Mouse (Mus musculus) limb, embryonic 14.5 days (tissue): ENCODE data around the gene Cnot1. TPM values are rescaled to one million over a fixed set of nuclear protein-coding genes. Genes with fewer than 3 reads are reported as not detected.

Experiments used
- ATAC-seq: fragments of 200-750 bp; cut with Nextera tagmentation; 2 replicates; pipeline ENCODE4 v1.8.0; 2017; ENCODE audit warnings: low read depth, moderate number of reproducible peaks, moderate TSS enrichment; ENCODE audit not compliant: low FRiP score
- DNase-seq: peaks from one replicate; pipeline ENCODE4 v3.0.0-alpha.2; 2015; ENCODE audit warnings: low spot score
- H3K27ac ChIP-seq: fragments of 300-500 bp; sonication (generic); replicated peaks from 2 replicates; pipeline ENCODE4 v1.5.1; 2014; ENCODE audit warnings: low read depth, mild to moderate bottlenecking, low read length, moderate library complexity, mixed read lengths
- H3K27me3 ChIP-seq: fragments of 300-500 bp; sonication (generic); 2 replicates; pipeline ENCODE4 v1.6.1; 2014; ENCODE audit warnings: low read length, mixed read lengths; ENCODE audit not compliant: control insufficient read depth, insufficient read depth
- H3K36me3 ChIP-seq: fragments of 300-500 bp; sonication (generic); 2 replicates; pipeline ENCODE4 v1.6.1; 2014; ENCODE audit warnings: mild to moderate bottlenecking, low read length, moderate library complexity, mixed read lengths; ENCODE audit not compliant: control insufficient read depth, insufficient read depth
- H3K4me1 ChIP-seq: fragments of 300-500 bp; sonication (generic); 2 replicates; pipeline ENCODE4 v1.6.1; 2014; ENCODE audit warnings: antibody characterized with exemption, low read length, mixed read lengths; ENCODE audit not compliant: control insufficient read depth, insufficient read depth
- H3K4me2 ChIP-seq: fragments of 300-500 bp; sonication (generic); replicated peaks from 2 replicates; pipeline ENCODE4 v1.6.1; 2014; ENCODE audit warnings: low read depth, mild to moderate bottlenecking, low read length, moderate library complexity; ENCODE audit not compliant: severe bottlenecking
- H3K4me3 ChIP-seq: fragments of 300-500 bp; sonication (generic); replicated peaks from 2 replicates; pipeline ENCODE4 v1.5.1; 2014; ENCODE audit warnings: low read length
- H3K9ac ChIP-seq: fragments of 300-500 bp; sonication (generic); 2 replicates; pipeline ENCODE4 v1.6.1; 2014; ENCODE audit warnings: mild to moderate bottlenecking, low read depth, low read length, moderate library complexity; ENCODE audit not compliant: severe bottlenecking
- H3K9me3 ChIP-seq: fragments of 300-500 bp; sonication (generic); 2 replicates; pipeline ENCODE4 v1.6.1; 2016; ENCODE audit warnings: low read length; ENCODE audit not compliant: control insufficient read depth
- POLR2A ChIP-seq: fragments of 200-500 bp; IDR thresholded peaks from 2 replicates; pipeline ENCODE4 v1.8.0; 2012; ENCODE audit warnings: inconsistent platforms, mild to moderate bottlenecking, moderate library complexity, borderline replicate concordance; ENCODE audit not compliant: insufficient read depth, insufficient read length; ENCODE audit errors: extremely low read depth
- WGBS: fragments of 180-500 bp; shearing (Covaris S2); extraction: QIAGEN DNeasy Blood & Tissue Kit; methylation state at CpG from one replicate; pipeline ENCODE4 v1.1.7; 2014; 5-methylcytosine and 5-hydroxymethylcytosine counted together
- polyA plus RNA-seq, 2 experiments: library from polyadenylated mRNA; depleted of rRNA in 1 of 2; stranded (reverse) in 1 of 2; unstranded in 1 of 2; fragments of >200 nt; fragmentation: Nextera tagmentation in 1 of 2; extraction: Ambion mirVana in 1 of 2; gene quantifications; 2 replicates each; pipeline versions ENCODE4 v1.2.1 to v1.2.3; 2012 to 2014

Gene Cnot1
- polyA plus RNA-seq (2012; rRNA removed), result 110 and 144 TPM in 2 replicates
- 84.1 and 95.3 TPM in 2 replicates for polyA plus RNA-seq (2014; fragmentation: Nextera tagmentation; extraction: Ambion mirVana)

GRCm38 (mm10) chr8:95807331-95807843, at the start of gene Cnot1:
Gene Cnot1, minus strand, starts transcription at chr8:95807464.
- under 1% methylated on average over 44 of the region's 44 CpGs for WGBS
- Histone ChIP-seq H3K9ac (peak within 1 kb of the TSS; percentile 98), H3K4me2 (peak within 1 kb of the TSS; percentile 68), H3K4me3 (peak within 1 kb of the TSS; percentile 100), H3K27ac (peak within 1 kb of the TSS; percentile 96), H3K27me3 (no peaks in the 10 kb centered on the region), H3K4me1 (peaks cover 14% of the 10 kb centered on the region), H3K36me3 (peaks cover under 1% of the 10 kb centered on the region; the same call in 1 of the 2 replicates), H3K9me3 (no peaks in the 10 kb centered on the region)
- TF ChIP-seq POLR2A, result peak; percentile 40; the same call in 1 of the 2 replicates
- peak; percentile 99 for DNase-seq
- ATAC-seq, result peak; percentile 98

DNA sequence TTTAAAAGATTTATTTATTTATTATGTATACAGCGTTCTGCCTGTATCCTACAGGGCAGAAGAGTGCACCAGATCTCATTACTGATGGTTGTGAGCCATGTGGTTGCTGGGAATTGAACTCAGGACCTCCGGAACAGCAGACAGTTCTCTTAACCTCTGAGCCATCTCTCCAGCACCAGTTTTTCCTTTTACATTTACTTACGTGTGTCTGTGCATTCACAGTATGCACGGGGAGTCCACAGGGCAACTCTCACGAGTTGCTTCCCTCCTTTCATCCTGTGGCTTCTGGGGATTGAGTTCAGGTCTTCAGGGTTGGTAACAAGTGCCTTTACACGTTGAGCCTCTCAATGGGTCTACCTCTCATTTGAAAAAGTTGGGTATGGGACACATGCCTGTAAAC, 46.9 kb upstream of the Cnot1 start:
- no peak for ATAC-seq
- 87% methylated on average over 6 of the region's 6 CpGs for WGBS

DNA sequence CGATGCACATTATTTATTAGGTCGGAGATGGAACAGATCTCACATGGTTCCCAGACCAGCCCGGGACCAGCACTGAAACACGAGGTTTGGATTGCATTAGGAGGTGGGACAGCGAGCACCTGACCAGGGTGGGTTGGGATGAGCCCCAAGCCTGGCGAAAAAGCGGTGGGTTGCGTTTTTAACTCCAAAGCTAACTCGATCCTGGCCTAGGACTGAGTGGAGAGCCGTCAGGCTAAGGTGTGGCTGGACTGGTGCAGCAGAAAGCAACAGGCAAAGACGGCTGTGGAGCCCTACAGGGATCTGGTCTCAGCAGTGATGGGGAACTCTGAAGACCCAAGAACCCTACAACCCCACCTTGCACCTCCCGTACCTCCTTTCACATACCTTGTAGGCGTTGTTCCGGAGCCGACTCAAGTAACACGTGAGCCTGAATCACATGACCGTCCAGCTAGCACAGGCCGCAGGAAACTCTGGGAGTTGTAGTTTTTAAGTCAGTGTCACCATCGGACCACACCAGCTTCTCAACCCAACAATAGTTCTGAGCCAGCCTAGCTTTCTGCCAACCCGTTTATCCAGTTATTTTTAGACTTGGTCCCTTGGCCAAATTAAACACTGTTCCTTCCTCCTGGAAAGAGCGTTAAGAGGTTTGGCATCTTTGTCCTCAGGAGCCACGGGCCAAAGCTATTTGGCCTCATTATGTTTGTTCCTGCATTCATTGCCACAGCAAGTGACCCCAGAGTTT, 46.0 kb upstream of the Cnot1 start, which contains the start of gene Slc38a7:
TSS of gene Slc38a7 (minus strand) at position 438 of the 742 bp plus-strand sequence.
- H3K4me2 ChIP-seq, result peak within 1 kb of the TSS; percentile 67
- ATAC-seq (peak; percentile 97), DNase-seq (peak; percentile 86)
- peaks cover 2% of the 10 kb centered on the region for H3K36me3 ChIP-seq
- no peak within 1 kb of the TSS for H3K27ac ChIP-seq
- no peaks in the 10 kb centered on the region for H3K9me3 ChIP-seq
- no peaks in the 10 kb centered on the region for H3K27me3 ChIP-seq
- peak within 1 kb of the TSS; percentile 74 for H3K9ac ChIP-seq
- H3K4me3 ChIP-seq, result peak within 1 kb of the TSS; percentile 64
- 0 out of 2 replicates have a peak, but pooled peaks have one; percentile 12 for TF ChIP-seq POLR2A
- WGBS, result 21% methylated on average over 22 of the region's 22 CpGs
- H3K4me1 ChIP-seq, result peaks cover 7% of the 10 kb centered on the region; the same call in 1 of the 2 replicates

More for the DNA sequence above, 46.9 kb upstream of the Cnot1 start:
- Histone ChIP-seq H3K9ac (no peak overlapping the region), H3K27me3 (no peaks in the 10 kb centered on the region), H3K4me2 (no peak overlapping the region), H3K9me3 (no peaks in the 10 kb centered on the region), H3K4me1 (peaks cover 7% of the 10 kb centered on the region; the same call in 1 of the 2 replicates), H3K27ac (no peak overlapping the region), H3K36me3 (no peaks in the 10 kb centered on the region), H3K4me3 (no peak overlapping the region)
- TF ChIP-seq POLR2A, result no peak
- DNase-seq, result no peak

DNA sequence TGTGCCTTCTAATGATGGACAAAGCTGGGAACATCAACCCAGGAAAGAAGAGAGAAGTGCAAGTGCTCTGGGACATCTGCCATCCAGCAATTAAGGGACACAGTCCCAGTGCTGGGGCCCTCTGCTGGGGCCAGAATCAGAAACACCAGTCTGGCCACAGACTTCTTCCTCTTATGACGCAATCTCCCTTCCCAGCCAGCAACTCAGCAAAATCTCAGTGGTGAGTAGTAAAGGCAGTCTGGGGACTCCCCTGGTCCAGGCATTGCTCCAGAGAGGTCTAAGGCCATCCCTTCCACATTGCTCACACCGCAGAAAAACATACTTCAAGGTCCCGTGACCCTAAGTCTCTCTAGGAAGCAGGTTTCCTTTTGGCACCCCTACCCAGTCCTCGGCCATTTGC, 45.0 kb upstream of the Cnot1 start:
- WGBS, result 60% methylated on average over 4 of the region's 4 CpGs
- ATAC-seq (no peak), DNase-seq (no peak)
- Histone ChIP-seq H3K27ac (no peak overlapping the region), H3K9me3 (no peaks in the 10 kb centered on the region), H3K9ac (peak overlapping the region; percentile 74), H3K36me3 (peaks cover 9% of the 10 kb centered on the region), H3K4me1 (peaks cover 7% of the 10 kb centered on the region; the same call in 1 of the 2 replicates), H3K4me3 (peak overlapping the region; percentile 64), H3K4me2 (peak overlapping the region; percentile 67), H3K27me3 (no peaks in the 10 kb centered on the region)
- TF ChIP-seq POLR2A, result no peak

GRCm38 (mm10) chr8:95850326-95850725, 43.1 kb upstream of the Cnot1 start:
- H3K27me3 ChIP-seq, result no peaks in the 10 kb centered on the region
- TF ChIP-seq POLR2A, result no peak
- DNase-seq, result no peak
- no peaks in the 10 kb centered on the region for H3K9me3 ChIP-seq
- 88% methylated on average over 2 of the region's 2 CpGs for WGBS
- H3K4me3 ChIP-seq, result no peak overlapping the region
- H3K4me1 ChIP-seq, result peaks cover 7% of the 10 kb centered on the region; the same call in 1 of the 2 replicates
- H3K9ac ChIP-seq, result no peak overlapping the region
- H3K27ac ChIP-seq, result no peak overlapping the region
- peaks cover 19% of the 10 kb centered on the region for H3K36me3 ChIP-seq
- no peak overlapping the region for H3K4me2 ChIP-seq
- no peak for ATAC-seq
